Mouse (Mus musculus) embryo, embryonic 11 days (tissue): ENCODE measurements around the gene Olfr235.
"Not testable (repeated sequence)": the region's sequence is repeated elsewhere in the genome, so short reads cannot be mapped to it uniquely, and the experiment has no call there.

ENCODE experiments used
- DNase-seq: peaks from one replicate; pipeline ENCODE4 v3.0.0-alpha.2; 2015

Olfr235 gene

DNA sequence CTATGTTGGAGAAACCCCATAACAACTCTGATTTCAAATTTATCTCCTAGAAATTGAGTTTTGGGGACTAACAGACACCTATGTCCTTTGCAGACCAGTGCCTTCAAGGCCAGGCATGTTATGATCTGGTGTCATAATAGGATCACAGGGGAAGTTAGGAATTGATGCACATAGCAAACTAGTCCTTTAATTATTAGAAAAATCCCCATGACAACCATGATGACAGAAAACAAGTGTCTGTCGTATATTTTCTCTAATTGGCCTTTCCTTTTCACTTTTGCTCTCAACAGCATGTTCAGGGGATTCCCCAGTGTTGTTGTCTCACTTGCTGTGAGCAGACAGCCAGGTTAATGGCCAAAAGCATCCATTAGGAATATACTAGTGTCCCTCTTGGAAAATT is at the start of gene Olfr235:
Gene Olfr235 (plus strand): TSS at position 301 of the 400 bp plus-strand sequence.
- DNase-seq: no peak

DNA sequence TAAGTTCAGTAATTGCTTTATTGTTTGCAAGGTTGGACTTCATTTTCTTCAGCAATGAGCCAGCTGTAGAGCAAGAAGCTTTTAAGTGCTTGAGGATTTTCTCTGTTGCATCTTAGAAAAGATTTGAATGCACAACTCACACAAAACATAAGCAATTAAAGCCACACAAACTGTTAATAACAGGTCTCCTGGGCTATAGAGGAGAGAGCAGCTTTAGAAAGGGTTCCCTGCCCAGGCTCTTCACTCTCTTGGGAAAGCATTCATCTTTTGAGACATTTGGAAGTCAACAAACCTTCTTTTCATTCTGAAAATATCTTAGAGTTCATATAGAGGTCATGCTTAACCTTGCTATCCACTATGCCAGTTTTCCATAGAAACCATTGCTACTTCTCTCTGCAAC is 28.3 kb upstream of the Olfr235 start, which contains the start of gene Olfr1432:
Gene Olfr1432 (minus strand): TSS at position 101 of the 400 bp plus-strand sequence.
- not testable (repeated sequence) for DNase-seq

DNA sequence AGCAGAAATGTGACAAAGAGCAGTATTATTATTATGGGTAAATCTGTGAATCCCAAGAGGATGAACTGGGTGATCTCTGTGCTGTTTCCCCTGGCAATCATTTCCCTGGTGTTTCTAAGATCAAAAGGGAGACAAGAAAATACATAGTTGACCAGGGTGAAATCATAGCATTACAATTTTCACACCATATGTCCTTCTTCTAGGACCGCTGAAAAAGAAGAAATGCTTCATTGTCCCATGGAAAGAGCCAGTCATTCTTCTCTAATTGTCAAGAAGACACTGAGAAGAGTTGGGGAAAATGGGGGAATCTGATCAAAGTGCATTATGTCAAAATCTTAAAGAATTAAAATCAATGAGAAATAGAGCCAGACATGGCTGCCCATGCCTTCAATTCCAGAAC is 19.3 kb upstream of the Olfr235 start, which contains the start of gene Olfr262:
Gene Olfr262 (minus strand): TSS at position 101 of the 400 bp plus-strand sequence.
- DNase-seq: no peak

DNA sequence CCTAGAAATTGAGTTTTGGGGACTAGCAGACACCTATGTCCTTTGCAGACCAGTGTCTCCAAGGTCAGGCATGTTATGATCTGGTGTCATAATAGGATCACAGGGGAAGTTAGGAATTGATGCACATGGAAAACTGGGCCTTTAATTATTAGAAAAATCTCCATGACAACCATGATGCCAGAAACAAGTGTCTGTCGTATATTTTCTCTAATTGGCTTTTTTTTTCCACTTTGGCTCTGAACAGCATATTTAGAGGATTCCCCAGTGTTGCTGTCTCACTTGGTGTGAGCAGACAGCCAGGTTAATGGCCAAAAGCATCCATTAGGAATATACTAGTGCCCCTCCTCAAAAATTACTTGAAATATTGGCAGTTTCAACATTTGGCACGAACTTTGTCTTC is 18.7 kb downstream of the Olfr235 start, which contains the start of gene Olfr1434:
Gene Olfr1434 (plus strand): TSS at position 301 of the 400 bp plus-strand sequence.
- DNase-seq: no peak

DNA sequence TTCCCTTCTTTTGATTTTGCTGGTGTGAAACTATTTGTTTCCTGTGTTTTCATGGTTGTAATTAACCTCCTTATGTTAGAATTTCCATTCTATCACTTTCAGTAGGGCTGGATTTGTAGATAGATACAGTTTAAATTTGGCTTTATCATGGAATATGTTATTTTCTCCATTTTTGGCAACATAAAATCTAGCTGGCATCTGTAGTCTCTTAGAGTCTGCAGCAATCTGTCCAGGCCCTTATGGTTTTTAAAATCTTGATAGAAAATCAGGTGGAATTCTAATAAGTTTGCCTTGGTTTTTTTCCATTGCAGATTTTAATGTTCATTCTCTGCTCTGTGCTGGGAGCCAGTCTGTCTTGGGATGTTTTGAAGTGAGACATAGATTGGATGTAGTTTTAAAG is 32.1 kb downstream of the Olfr235 start:
- DNase-seq: no peak

DNA sequence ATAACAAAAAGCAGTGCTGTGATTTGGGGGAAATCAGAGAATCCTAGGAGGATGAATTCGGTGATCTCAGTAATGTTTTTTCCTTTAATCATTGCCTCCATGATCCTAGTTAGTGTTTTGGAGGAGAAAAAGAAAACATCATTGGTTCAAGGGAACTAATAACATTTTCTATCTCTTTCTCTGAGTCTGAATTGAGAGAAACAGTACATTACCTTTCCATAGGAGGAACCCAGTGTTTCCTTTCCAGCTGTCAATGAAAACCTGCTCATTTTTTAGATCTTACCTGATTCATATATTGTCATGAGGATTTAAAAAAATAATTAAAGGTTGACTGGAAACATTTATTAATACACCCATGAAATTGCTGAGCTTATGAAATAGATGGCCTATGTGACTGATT is 38.2 kb downstream of the Olfr235 start, which contains the start of gene Olfr1436:
Gene Olfr1436 (minus strand): TSS at position 101 of the 400 bp plus-strand sequence.
- not testable (repeated sequence) for DNase-seq
